8 mouse cellular contexts compared by ENCODE assay signal in the genomic region with DNA sequence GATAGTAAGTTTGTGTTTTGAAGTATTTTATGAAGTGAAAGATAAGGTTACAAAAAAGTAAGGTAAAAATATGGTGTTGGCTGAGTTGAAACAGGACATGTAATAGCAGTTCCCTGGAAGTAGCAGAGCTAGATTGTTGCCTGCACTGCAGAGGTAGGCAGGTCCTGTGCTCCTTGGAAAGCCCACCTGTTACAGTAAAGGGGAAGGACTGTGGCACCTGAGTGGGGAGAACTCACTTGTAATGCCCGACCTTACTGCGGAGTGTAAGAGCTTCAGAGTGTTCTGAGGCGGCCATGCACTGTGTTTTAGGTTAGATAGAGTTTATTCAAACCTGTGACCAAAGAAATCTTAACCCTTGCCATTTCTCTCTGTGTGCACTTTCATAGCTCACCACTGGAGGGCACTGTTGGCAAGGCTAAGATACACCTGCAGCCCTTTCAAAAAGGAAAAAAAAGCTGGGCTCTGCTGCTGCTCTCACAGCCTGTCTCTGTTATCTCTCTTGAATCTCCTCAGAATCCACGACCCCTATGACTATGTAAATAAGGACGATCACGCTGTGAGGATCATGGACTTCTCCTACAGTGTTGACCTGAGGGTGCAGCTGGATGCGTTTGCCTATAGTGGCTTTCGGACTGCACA. TPM values are rescaled to one million over a fixed set of nuclear protein-coding genes. Genes with fewer than 3 reads are reported as not detected.
DNase-seq lines count a peak whose midpoint lies in the region; ATAC-seq and TF ChIP-seq lines count a peak whose summit lies in the region.

No protein-coding gene starts in this region.

- ATAC-seq in heart, embryonic 16.5 days (replicated peaks; ENCODE audit: extremely low read depth, insufficient read depth, low FRiP score), result 0 out of 2 replicates have a peak, but pooled peaks have one; percentile 30
- ATAC-seq in liver, embryonic 14.5 days (ENCODE audit: insufficient read depth), result peak; percentile 47
- ATAC-seq in neural tube, embryonic 12.5 days (ENCODE audit: low FRiP score, low read depth), result 0 out of 2 replicates have a peak, but pooled peaks have one; percentile 21

- no peaks in the 10 kb centered on the region for H3K27me3 ChIP-seq in heart, embryonic 16.5 days (ENCODE audit: control insufficient read depth, insufficient read depth, low read length)
- no peaks in the 10 kb centered on the region for H3K27me3 ChIP-seq in liver, embryonic 14.5 days (ENCODE audit: control insufficient read depth, insufficient read depth, low read length)
- no peaks in the 10 kb centered on the region for H3K27me3 ChIP-seq in neural tube, embryonic 12.5 days (replicated peaks)

- H3K4me3 ChIP-seq in heart, embryonic 16.5 days (ENCODE audit: low read length), result no peak overlapping the region
- H3K4me3 ChIP-seq in liver, embryonic 14.5 days (ENCODE audit: insufficient read depth in 1 of 2, low read depth in 2 of 2, low read length in 2 of 2), result no peak overlapping the region
- H3K4me3 ChIP-seq in neural tube, embryonic 12.5 days, result no peak overlapping the region

- H3K9me3 ChIP-seq in heart, embryonic 16.5 days (replicated peaks; ENCODE audit: control insufficient read depth, low read length), result no peaks in the 10 kb centered on the region
- H3K9me3 ChIP-seq in liver, embryonic 14.5 days (ENCODE audit: control insufficient read depth, low read length), result no peaks in the 10 kb centered on the region
- no peaks in the 10 kb centered on the region for H3K9me3 ChIP-seq in neural tube, embryonic 12.5 days

- TF ChIP-seq CTCF in liver, embryonic 14.5 days (IDR thresholded peaks at IDR 0.05; ENCODE audit: low read depth), result peak; percentile 89

- WGBS in heart, embryonic 16.5 days, result 37% methylated on average over 8 of the region's 8 CpGs
- WGBS in liver, embryonic 14.5 days (ENCODE audit: insufficient replicate concordance), result 36% methylated on average over 8 of the region's 8 CpGs
- WGBS in neural tube, embryonic 12.5 days, result 51% methylated on average over 8 of the region's 8 CpGs

- peaks cover 58% of the 10 kb centered on the region for H3K36me3 ChIP-seq in heart, embryonic 16.5 days (ENCODE audit: control insufficient read depth, insufficient read depth)
- H3K36me3 ChIP-seq in liver, embryonic 14.5 days (replicated peaks; ENCODE audit: control insufficient read depth, insufficient read depth, low read depth), result peaks cover 96% of the 10 kb centered on the region
- H3K36me3 ChIP-seq in neural tube, embryonic 12.5 days, result peaks cover 75% of the 10 kb centered on the region

- no peak for TF ChIP-seq EP300 in liver, embryonic 14.5 days (IDR thresholded peaks at IDR 0.05; ENCODE audit: low read depth)

- no peak overlapping the region for H3K9ac ChIP-seq in heart, embryonic 16.5 days (ENCODE audit: low read length)
- no peak overlapping the region for H3K9ac ChIP-seq in liver, embryonic 14.5 days (replicated peaks)
- no peak overlapping the region for H3K9ac ChIP-seq in neural tube, embryonic 12.5 days

- peaks cover 7% of the 10 kb centered on the region; the same call in 1 of the 2 replicates for H3K4me1 ChIP-seq in heart, embryonic 16.5 days (ENCODE audit: control insufficient read depth, insufficient read depth, low read length)
- no peaks in the 10 kb centered on the region for H3K4me1 ChIP-seq in liver, embryonic 14.5 days (replicated peaks; ENCODE audit: control insufficient read depth in 2 of 2, insufficient read depth in 2 of 2, low read length in 1 of 2)
- H3K4me1 ChIP-seq in neural tube, embryonic 12.5 days, result no peaks in the 10 kb centered on the region

- H3K27ac ChIP-seq in heart, embryonic 16.5 days (ENCODE audit: low read length), result peak overlapping the region; percentile 16; the same call in 1 of the 2 replicates
- H3K27ac ChIP-seq in liver, embryonic 14.5 days, result no peak overlapping the region
- no peak overlapping the region for H3K27ac ChIP-seq in neural tube, embryonic 12.5 days

- no peak overlapping the region for H3K4me2 ChIP-seq in heart, embryonic 16.5 days (ENCODE audit: low read depth, low read length)
- H3K4me2 ChIP-seq in liver, embryonic 14.5 days (ENCODE audit: low read depth), result no peak overlapping the region
- no peak overlapping the region for H3K4me2 ChIP-seq in neural tube, embryonic 12.5 days (replicated peaks)

- peak; percentile 87 for DNase-seq in CD4-positive, CD25-positive, alpha-beta regulatory T cell, adult 2 months (ENCODE audit: low read depth, low spot score)
- peak; percentile 83 for DNase-seq in adrenal gland, postnatal 14 days
- DNase-seq in embryo, embryonic 9.5 days (ENCODE audit: extremely low spot score), result peak; percentile 77
- peak; percentile 81 for DNase-seq in kidney, postnatal 10 days
- peak; percentile 41 to 61 (median 52) for DNase-seq in liver, embryonic 14.5 days (ENCODE audit: low read depth in 3 of 3, low spot score in 3 of 3)
- DNase-seq in testis, postnatal 10 days (ENCODE audit: low spot score), result peak; percentile 85

RNA-seq across cellular contexts. Expression of gene Pak6, which starts 25.1 kb away (rescaled TPM):
- 10.5 and 12.7 TPM in 2 replicates for total RNA-seq in adrenal gland, postnatal 14 days (2021)
- polyA plus RNA-seq in heart, embryonic 16.5 days (2015; fragmentation: Nextera tagmentation; extraction: Ambion mirVana), result 9.8 and 11.1 TPM in 2 replicates
- polyA plus RNA-seq in liver, embryonic 14.5 days (2012; rRNA removed), result 0.48 and 0.60 TPM in 2 replicates
- 0.17 and 0.68 TPM in 2 replicates for polyA plus RNA-seq in liver, embryonic 14.5 days (2014; fragmentation: Nextera tagmentation; extraction: Ambion mirVana)
- 4.7 and 5.7 TPM in 2 replicates for polyA plus RNA-seq in neural tube, embryonic 12.5 days (2016; fragmentation: Nextera tagmentation; extraction: Ambion mirVana)

RNA-seq across cellular contexts. Expression of gene Bub1b, which starts 40.0 kb away (rescaled TPM):
- 19.5 and 21.4 TPM in 2 replicates for total RNA-seq in adrenal gland, postnatal 14 days (2021)
- polyA plus RNA-seq in heart, embryonic 16.5 days (2015; fragmentation: Nextera tagmentation; extraction: Ambion mirVana), result 74.8 and 78.4 TPM in 2 replicates
- 26.0 and 33.6 TPM in 2 replicates for polyA plus RNA-seq in liver, embryonic 14.5 days (2012; rRNA removed)
- polyA plus RNA-seq in liver, embryonic 14.5 days (2014; fragmentation: Nextera tagmentation; extraction: Ambion mirVana), result 40.2 and 46.6 TPM in 2 replicates
- 62.9 and 63.6 TPM in 2 replicates for polyA plus RNA-seq in neural tube, embryonic 12.5 days (2016; fragmentation: Nextera tagmentation; extraction: Ambion mirVana)
